Mouse (Mus musculus) spleen, postnatal 36 days (tissue): Measurements from ENCODE around the gene Auts2.

Source experiments
- DNase-seq, 2 experiments: peaks; one replicate each; pipeline ENCODE4 v3.0.0; 2022; ENCODE audit warnings: low spot score in 2 of 2, mixed read lengths in 1 of 2

The Auts2 gene

GRCm38 (mm10) chr5:131843766-131844518, 699.2 kb downstream of the Auts2 start:
- DNase-seq: no peak

GRCm38 (mm10) chr5:131839657-131840315, 703.4 kb downstream of the Auts2 start:
- no peak for DNase-seq

- DNase-seq: peak; percentile 16 to 17
These were observed 704.1 kb downstream of the Auts2 start for GRCm38 (mm10) chr5:131839023-131839422.

GRCm38 (mm10) chr5:131838064-131838463, 705.1 kb downstream of the Auts2 start:
- no peak for DNase-seq

- DNase-seq: no peak
These were observed 707.0 kb downstream of the Auts2 start for GRCm38 (mm10) chr5:131836014-131836735.

- DNase-seq: no peak
These were observed 710.0 kb downstream of the Auts2 start for GRCm38 (mm10) chr5:131832891-131833876.

- DNase-seq: no peak
These were observed 713.0 kb downstream of the Auts2 start for GRCm38 (mm10) chr5:131830111-131830510.

- DNase-seq: no peak
These were observed 713.9 kb downstream of the Auts2 start for GRCm38 (mm10) chr5:131829248-131829647.

GRCm38 (mm10) chr5:131828607-131829006, 714.5 kb downstream of the Auts2 start:
- no peak for DNase-seq

- DNase-seq: no peak
These were observed 716.5 kb downstream of the Auts2 start for GRCm38 (mm10) chr5:131826362-131827261.

- no peak for DNase-seq
These were observed 717.7 kb downstream of the Auts2 start for GRCm38 (mm10) chr5:131825421-131825820.

- DNase-seq: no peak
These were observed 718.8 kb downstream of the Auts2 start for GRCm38 (mm10) chr5:131824197-131824991.

GRCm38 (mm10) chr5:131821461-131821860, 721.7 kb downstream of the Auts2 start:
- DNase-seq: no peak

- no peak for DNase-seq
These were observed 723.9 kb downstream of the Auts2 start for GRCm38 (mm10) chr5:131819251-131819691.

- DNase-seq: no peak
These were observed 727.6 kb downstream of the Auts2 start for GRCm38 (mm10) chr5:131815498-131815897.

GRCm38 (mm10) chr5:131814503-131815003, 728.6 kb downstream of the Auts2 start:
- DNase-seq: no peak

- no peak for DNase-seq
These were observed 729.1 kb downstream of the Auts2 start for GRCm38 (mm10) chr5:131813952-131814502.

- no peak for DNase-seq
These were observed 729.8 kb downstream of the Auts2 start for GRCm38 (mm10) chr5:131813331-131813781.
